Mouse (Mus musculus): ENCODE data around the gene Gas1. TPM values are rescaled to one million over a fixed set of nuclear protein-coding genes. Genes with fewer than 3 reads are reported as not detected.

Gas1 gene
- total RNA-seq, 1 experiment from 2014 or later, result 84.9 TPM

GRCm38 (mm10) chr13:60173186-60173585 is 4.0 kb downstream of the Gas1 start:
- DNase-seq, result no peak

DNA sequence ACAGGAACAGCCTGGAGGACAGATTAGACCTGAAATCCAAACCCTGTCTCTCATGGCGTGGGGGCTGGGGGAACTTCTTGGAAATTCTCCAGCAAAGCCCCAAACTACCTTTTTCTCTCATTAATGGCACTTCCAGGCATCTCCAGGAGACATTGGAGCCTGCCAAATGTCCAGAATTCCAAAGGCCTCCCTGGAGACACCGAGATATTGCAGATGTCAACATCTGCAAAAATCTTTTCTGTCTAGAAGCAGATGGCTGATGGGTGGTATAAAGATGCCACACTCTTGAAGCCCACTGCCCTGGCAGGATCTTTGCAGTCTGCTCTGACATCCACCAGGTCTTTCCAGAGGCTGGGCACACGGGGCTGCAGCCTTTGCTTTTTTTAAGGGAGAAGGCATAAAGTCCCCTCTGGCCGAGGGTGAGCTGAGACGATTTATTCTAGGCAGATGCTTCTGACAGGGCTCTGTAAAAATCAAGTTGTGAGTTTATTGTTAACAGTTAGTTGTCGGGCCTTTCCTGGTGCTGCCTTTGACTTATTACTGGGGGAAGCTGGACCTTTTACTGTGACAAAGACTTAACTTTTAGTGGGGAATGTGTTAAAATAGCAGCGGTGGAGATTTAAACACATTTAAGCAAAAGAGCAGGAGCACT is 4.7 kb downstream of the Gas1 start:
- no peak for DNase-seq

- no peak for DNase-seq
Observed at GRCm38 (mm10) chr13:60171781-60172180, 5.4 kb downstream of the Gas1 start.

GRCm38 (mm10) chr13:60170898-60171715 is 6.1 kb downstream of the Gas1 start:
- no peak for DNase-seq

DNA sequence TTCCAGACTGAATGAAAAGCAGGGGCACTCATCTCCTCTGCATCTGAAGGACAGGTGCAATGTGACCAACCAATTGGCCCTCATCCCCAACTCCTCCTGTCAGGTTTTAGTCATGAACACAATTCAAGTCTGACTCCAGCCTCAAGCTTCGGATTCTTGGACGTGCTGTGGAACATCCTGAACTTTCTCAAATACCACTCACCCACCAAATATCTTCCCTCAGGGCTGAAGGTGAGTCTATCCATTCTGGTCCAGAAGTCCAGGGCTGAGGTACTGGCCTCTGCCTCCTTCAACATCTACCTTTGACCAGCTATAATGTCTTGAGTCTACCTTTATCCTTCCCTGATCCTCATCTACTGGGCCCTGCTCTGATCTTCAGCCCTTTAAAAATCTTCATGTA is 8.1 kb downstream of the Gas1 start:
- DNase-seq, result no peak

DNA sequence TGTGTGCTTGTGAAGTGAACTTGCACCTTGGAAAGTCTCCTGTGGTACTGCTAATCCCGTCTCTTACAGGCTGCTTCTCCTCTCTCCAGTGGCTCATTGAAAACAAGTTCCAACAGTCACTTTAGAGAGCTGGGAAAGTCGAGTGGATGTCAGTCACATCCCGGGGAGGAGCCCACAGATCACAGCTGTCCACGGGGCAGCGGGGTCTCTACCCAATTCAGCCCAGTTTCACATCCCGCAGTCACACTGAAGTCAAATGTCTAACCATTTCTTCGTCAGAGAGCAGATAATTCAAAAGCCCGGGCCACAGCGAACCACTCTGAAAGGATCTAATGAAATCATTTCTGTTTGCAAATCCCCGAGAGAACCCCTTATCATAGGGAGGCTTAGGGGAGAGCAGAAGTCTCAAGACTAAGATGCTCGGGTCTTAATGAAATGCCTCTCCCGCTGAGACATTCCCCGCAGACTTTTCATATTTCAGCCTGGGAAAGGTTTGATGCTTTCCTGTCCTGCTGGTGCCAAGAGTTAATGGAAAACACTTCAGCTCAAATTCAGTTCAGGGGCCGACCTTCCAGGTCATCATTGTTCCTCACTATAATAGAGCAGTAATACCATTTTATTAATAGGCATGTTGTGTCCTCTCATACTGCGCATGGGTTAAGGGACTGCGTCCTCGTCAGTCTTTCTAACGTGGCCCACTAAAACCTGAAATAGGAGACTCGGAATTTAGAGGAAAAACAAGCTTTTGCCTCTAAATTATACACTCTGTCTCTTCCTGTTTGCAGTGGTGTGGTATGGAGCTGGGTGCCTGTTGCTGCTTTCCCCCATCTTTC is 20.7 kb downstream of the Gas1 start:
- no peak for DNase-seq

DNA sequence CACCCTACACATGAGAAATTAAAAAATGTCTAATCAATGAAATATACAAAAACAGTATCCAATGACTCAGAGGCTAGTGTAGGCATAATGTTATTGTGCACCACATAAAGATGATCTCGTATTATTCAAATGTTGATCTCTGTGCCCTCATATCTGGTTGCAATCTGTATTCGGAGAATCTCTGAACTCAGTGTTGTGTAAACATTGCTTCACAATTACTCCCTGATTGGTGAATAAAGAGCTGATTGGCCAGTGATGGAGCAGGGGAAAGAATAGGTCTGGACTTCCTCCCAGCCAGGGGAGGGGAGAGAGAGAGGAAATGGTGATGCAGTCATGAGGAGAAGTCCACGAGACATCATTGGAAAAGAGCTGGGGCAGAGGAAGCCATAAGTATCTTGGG is 23.0 kb downstream of the Gas1 start:
- DNase-seq, result no peak

DNA sequence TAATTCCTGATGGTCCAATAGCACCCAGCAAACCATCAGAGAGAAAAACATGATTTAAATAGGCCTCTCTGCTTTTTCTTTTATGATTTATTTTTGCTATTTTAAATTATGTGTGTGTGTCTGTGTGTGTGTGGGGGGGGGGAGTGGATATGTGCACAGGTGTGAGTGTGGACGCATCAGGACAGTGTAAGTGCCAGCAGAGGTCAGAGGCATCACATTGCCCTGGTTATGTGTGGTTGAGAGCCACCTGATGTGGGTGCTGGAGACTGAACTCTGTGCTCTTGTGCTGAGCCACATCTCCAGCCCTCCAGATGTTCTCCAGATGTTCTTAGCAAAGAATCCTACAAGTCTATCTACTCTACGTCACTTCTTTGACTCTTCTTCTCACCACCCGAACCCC is 28.9 kb downstream of the Gas1 start:
- no peak for DNase-seq

- DNase-seq, result no peak
Observed at GRCm38 (mm10) chr13:60147857-60148181, 29.3 kb downstream of the Gas1 start.

GRCm38 (mm10) chr13:60146994-60147856 is 29.9 kb downstream of the Gas1 start:
- peak; percentile 11 for DNase-seq

GRCm38 (mm10) chr13:60146231-60146630 is 30.9 kb downstream of the Gas1 start:
- DNase-seq, result no peak

GRCm38 (mm10) chr13:60136962-60137361 is 40.2 kb downstream of the Gas1 start:
- no peak for DNase-seq

GRCm38 (mm10) chr13:60134439-60134799 is 42.7 kb downstream of the Gas1 start:
- no peak for DNase-seq

GRCm38 (mm10) chr13:60133716-60134438 is 43.3 kb downstream of the Gas1 start:
- DNase-seq, result no peak

DNA sequence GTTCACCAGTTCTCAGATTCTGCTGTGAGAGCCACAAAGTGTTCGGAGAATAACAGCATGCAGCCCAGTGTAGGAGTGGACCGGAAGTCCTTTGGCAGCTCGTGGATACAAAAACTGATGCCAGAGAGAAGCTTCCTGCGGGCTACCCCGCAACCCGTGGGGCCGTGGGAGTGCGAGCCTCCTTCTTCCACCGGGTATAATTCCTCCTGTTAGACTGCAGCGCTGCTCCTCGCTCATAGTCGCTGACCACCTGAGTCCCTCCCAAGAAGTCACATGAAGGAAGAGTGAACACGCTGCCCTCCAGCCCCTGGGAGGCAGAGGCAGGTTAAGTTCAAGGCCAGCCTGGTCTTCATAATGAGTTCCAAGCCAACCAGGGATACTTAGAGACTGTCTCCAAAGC is 45.4 kb downstream of the Gas1 start:
- DNase-seq, result no peak

GRCm38 (mm10) chr13:60129541-60129940 is 47.6 kb downstream of the Gas1 start:
- no peak for DNase-seq

DNA sequence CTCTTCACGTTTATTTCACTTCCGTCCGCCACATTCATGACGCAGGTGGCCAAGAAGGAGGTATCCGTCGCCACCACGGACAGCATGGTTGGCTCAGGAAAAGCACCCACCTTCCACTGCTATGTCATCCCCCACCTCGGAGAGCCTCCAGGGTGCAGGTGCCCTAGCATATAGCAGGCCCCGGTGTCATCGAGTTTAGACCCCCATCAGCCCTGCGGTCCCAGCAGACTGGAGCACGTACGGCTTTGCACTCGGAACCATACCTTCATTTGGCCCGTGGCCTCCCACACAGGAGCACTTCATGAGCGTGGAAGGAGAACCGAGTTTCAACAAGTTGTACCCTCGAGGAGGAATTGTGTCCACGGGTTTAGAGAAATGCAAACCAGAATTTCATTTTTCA is 50.8 kb downstream of the Gas1 start:
- DNase-seq, result no peak

- DNase-seq, result no peak
Observed at GRCm38 (mm10) chr13:60125501-60126305, 51.5 kb downstream of the Gas1 start.

- DNase-seq, result no peak
Observed at GRCm38 (mm10) chr13:60125020-60125419, 52.1 kb downstream of the Gas1 start.

- no peak for DNase-seq
Observed at GRCm38 (mm10) chr13:60124456-60124855, 52.7 kb downstream of the Gas1 start.

All from adrenal gland, postnatal 25 days (tissue).